Mouse (Mus musculus): ENCODE data around the gene Eng.

DNA sequence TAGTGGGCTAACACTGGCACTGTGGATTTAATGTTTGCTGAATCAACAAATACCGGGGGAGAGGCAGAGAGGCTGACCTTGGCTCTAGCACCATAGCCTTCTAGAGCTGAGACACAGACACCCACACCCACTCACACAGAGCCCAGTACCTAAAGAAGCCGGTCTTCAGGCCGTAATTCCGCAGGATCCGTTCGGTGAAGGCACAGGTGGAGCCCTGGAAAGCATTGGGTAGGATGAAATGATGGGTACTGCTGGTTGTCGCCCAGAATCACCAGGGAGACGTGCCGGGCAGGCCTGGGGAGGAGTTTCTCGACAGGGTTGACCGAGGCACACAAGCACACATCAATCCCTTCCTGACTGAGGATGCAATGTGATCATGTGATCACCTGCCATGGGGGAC is 44.6 kb downstream of the Eng start:
- no peak for TF ChIP-seq MYOD1 (IDR thresholded peaks at IDR 0.05; ENCODE audit: control insufficient read depth in 1 of 3, insufficient read length in 2 of 3, low read depth in 2 of 3)
- TF ChIP-seq MAX (IDR thresholded peaks at IDR 0.05; ENCODE audit: low read depth), result no peak
- TF ChIP-seq MYOG (IDR thresholded peaks at IDR 0.05; ENCODE audit: control insufficient read depth in 1 of 3, insufficient read depth in 1 of 3, insufficient read length in 2 of 3, low read depth in 2 of 3), result no peak
- TF ChIP-seq SRF (IDR thresholded peaks at IDR 0.05; ENCODE audit: control insufficient read depth, insufficient read length, low read depth), result no peak
- TF ChIP-seq POLR2A (IDR thresholded peaks at IDR 0.05; ENCODE audit: insufficient read length, low read depth), result no peak
- no peak for TF ChIP-seq TCF12 (IDR thresholded peaks at IDR 0.05; ENCODE audit: insufficient read depth, poor library complexity, severe bottlenecking)
- no peak for TF ChIP-seq CEBPB (IDR thresholded peaks at IDR 0.05; ENCODE audit: insufficient read depth, poor library complexity, severe bottlenecking)
- no peak for TF ChIP-seq POLR2AphosphoS2 (IDR thresholded peaks at IDR 0.05; ENCODE audit: insufficient read length, low read depth)
- TF ChIP-seq USF1 (IDR thresholded peaks at IDR 0.05; ENCODE audit: low read depth), result no peak
